Mouse (Mus musculus) ovary, postnatal 14 days (tissue): ENCODE measurements around the gene Lnx1.

Source experiments
- DNase-seq: peaks from one replicate; pipeline ENCODE4 v3.0.0; 2022; ENCODE audit warnings: low spot score

Gene Lnx1

GRCm38 (mm10) chr5:74653766-74654165 is 48.9 kb downstream of the Lnx1 start:
- DNase-seq = no peak

GRCm38 (mm10) chr5:74649122-74649521 is 53.6 kb downstream of the Lnx1 start:
- no peak for DNase-seq

DNA sequence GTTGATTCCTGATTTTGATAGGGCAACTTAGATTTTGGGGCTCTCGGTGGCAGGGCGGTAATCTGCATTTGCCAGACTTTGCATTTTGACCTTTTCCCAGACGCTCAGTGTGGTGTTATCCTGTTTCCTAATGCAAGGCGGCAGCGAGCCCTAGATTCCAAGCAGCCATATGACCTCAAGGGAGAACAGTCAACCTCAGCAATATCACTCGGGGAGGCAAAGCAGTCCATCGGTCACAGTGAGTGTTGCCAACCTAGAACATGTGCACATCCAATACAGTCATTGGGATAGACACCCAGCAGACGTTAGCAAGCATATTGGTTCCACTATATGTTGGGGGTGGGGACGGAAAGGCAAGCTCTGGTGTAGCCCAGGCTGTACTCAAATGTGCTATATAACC is 54.5 kb downstream of the Lnx1 start:
- no peak for DNase-seq

DNA sequence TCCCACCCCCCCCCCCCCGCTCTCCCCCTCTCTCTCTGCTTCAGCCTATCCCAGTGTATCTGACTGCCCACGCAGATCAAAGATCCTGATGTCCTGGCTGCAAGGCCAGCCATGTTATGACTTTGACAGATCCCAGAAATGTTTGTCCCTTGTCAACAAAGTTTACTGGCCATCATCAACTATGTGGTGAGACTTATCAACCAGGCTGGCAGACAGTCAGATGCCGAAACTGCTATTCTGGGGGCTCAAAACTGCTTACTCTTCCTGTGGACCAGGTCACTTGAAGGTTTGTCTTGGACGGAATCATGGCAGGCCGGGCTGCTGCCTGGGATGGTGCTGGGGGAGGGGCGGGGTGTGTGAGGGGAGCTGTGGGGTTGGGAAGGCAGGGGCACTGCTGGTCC is 55.1 kb downstream of the Lnx1 start:
- DNase-seq = no peak

DNA sequence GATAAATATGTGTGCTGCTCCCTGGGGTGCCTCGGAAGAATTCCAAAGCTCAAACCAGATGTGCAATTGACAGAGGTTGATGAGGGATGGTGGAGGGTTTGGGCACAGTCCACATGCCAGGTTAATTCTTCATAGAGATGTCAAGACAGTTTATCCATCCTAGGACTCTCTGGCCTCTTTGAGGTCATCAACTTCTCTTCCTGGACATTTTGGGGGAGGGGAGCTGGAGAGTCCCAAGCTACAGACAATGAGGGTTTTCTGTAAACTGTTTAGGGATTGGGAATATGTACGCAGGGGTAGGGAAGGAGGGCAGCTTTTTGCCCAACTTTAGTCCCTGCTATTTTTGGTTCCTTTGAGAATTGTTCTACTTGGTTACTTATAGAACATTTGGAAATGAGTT is 60.4 kb downstream of the Lnx1 start:
- DNase-seq = no peak

GRCm38 (mm10) chr5:74641000-74641399 is 61.7 kb downstream of the Lnx1 start:
- no peak for DNase-seq

GRCm38 (mm10) chr5:74640504-74640903 is 62.2 kb downstream of the Lnx1 start:
- no peak for DNase-seq

DNA sequence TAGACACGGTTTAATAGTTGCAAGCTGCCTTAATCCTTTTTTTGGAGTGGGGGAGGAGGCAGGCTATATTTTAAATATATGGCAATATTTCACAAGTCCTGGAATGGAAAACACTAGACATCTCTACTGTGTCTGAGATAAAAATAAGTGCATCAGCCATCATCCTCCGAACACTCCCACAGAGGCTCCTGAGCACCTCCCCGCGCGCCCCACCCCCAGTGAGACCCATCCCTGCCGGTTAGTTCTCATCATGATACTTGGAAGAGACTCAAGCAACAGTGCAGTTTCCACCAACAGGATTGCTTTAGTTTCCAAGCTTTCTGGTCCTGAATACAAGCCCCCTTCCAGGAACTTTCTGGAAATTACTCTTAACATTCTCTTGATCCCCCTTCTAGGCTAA is 63.2 kb downstream of the Lnx1 start:
- DNase-seq = no peak

DNA sequence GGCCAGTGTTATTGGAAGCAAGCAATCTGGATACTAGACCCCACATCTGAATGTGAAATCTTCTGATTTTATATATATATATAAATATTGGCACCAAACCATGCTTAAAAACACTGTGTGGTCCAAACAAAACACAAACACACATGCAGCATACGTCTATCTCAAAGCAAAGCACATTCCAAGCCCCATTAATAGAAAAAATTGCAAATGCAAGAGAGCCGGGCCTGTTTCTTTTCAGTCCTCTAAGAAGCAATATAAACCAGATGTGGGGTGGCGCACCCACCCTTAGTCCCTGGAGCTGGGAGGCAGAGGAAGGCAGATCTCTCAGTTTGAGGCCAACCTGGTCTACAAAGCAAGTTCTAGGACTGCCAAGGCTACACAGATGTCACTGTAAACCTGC is 68.3 kb downstream of the Lnx1 start:
- no peak for DNase-seq

- DNase-seq = no peak
Measured at GRCm38 (mm10) chr5:74633453-74633852, 69.3 kb downstream of the Lnx1 start.

- no peak for DNase-seq
Measured at GRCm38 (mm10) chr5:74632369-74633114, 70.2 kb downstream of the Lnx1 start.

- no peak for DNase-seq
Measured at GRCm38 (mm10) chr5:74628001-74628400, 74.7 kb downstream of the Lnx1 start.

GRCm38 (mm10) chr5:74624385-74624784 is 78.3 kb downstream of the Lnx1 start:
- DNase-seq = no peak

DNA sequence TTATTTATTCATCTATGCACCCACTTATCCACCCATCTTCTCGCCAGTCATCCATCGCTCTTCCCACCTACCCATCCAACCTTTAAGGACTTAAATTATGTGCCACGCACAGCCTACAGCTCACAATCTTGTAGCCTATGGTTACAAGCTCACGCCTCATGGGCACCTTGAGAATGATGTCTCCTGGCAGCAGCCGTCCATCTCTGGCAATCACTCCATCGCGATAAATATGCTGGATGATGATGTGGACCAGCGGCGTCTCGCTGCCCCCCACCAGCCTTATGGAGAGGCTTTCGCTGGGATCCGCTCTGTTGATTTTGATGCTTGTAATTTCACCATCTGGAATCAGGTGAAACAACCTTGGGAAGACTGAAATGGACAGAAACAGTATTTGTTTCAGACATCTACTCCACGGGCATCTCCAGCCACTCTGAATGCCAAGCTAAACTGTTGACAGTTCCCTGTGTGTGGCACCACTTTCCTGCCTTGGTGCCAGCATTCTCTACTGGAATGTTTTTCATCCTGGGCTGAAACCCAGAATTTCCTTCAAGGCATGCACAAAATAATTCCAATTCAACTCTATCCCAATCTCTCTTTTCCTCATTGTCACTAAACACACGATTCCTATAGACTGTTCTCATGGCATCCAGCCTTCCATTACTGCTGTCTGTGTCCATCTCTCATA is 79.3 kb downstream of the Lnx1 start:
- no peak for DNase-seq

- DNase-seq = no peak
Measured at GRCm38 (mm10) chr5:74621691-74622470, 80.8 kb downstream of the Lnx1 start.

DNA sequence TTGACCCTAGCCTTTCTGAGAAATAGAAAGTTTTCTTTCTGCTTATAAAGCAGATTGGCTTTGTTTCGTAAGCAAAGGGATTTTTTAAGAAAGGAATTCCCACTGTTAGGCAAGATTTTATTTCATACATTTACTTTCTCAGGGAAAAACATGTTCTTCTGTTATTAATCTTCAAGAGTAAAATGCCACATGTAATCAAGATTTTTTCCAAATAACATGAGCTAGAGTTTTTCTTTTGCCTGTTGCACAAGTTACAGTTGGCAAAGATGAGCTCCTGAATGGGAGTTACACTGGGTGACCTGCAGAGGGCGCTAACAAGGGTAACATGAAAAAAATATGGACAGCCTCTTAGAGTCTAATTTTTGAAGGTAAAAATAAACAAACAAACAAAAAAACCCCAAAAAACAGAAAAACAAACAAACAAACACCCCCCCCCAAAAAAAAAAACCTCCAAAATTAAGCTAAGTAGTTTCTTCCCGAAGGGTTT is 84.1 kb downstream of the Lnx1 start:
- no peak for DNase-seq

- no peak for DNase-seq
Measured at GRCm38 (mm10) chr5:74617816-74618572, 84.7 kb downstream of the Lnx1 start.

DNA sequence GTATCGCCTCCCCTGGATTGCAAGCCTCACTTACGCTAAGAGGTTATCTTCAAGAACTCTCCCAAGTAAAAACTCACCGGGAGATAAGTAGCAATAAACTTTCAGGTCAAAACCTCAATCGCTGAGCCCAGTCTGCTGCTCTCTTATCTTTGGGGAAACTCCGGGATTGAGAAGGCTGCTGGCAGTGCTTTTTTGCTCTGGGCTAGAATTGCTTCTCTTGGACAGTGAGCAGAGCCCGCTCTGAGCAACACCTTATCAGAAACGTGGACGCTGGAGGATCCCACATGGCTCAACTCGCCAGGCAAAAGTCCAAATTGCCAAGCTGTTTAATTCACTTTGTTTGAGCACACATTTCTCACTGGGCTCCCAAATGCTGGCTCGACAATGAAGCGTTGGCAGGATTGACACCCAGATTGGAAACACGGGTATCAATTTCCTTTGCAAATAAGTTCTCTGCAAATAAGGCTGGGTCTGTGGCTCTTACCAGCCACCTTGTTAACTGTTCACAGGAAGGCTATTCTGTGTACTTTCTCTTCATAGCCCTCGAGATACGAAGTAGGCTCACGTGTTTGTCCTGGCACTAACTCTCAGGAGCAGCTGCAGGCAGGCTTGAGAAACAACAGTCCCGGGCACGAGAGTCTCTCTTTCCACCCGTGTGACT is 89.1 kb downstream of the Lnx1 start:
- no peak for DNase-seq

DNA sequence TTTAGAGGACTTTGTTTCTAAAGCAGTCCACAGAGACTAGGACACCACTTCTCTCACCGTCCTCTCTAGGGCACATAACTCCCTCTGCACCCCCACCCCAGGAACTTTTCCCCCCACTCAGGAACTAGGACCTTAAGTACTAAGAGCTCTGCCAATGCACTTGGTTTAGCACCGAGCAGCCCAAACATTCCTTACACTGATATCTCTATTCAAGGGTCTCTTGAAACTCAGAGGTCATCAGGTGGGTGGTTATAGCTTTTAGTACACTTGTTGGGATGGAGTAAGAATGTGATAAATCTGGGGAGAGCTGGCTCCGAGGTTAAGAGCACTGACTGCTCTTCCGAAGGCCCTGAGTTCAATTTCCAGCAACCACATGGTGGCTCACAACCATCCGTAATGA is 90.0 kb downstream of the Lnx1 start:
- no peak for DNase-seq

- no peak for DNase-seq
Measured at GRCm38 (mm10) chr5:74610511-74610910, 92.2 kb downstream of the Lnx1 start.

GRCm38 (mm10) chr5:74606213-74606612 is 96.5 kb downstream of the Lnx1 start:
- DNase-seq = no peak

GRCm38 (mm10) chr5:74603306-74603705 is 99.4 kb downstream of the Lnx1 start:
- no peak for DNase-seq
